Mouse (Mus musculus): Measurements from ENCODE around the gene Vasp.

Vasp gene

GRCm38 (mm10) chr7:19271238-19272172, at the start of gene Vasp:
TSS of gene Vasp (minus strand) at chr7:19271817.
- DNase-seq = peak; percentile 80

GRCm38 (mm10) chr7:19320637-19321036, 49.0 kb upstream of the Vasp start:
- no peak for DNase-seq

- peak; percentile 89 for DNase-seq
These were observed 48.3 kb upstream of the Vasp start for GRCm38 (mm10) chr7:19319906-19320305.

GRCm38 (mm10) chr7:19319458-19319857, 47.8 kb upstream of the Vasp start:
- no peak for DNase-seq

- DNase-seq = no peak
These were observed 47.1 kb upstream of the Vasp start for GRCm38 (mm10) chr7:19318676-19319075.

- DNase-seq = no peak
These were observed 46.6 kb upstream of the Vasp start for GRCm38 (mm10) chr7:19318201-19318600.

GRCm38 (mm10) chr7:19316451-19317161, 45.0 kb upstream of the Vasp start:
- DNase-seq = no peak

- no peak for DNase-seq
These were observed 42.4 kb upstream of the Vasp start for GRCm38 (mm10) chr7:19314033-19314432.

GRCm38 (mm10) chr7:19311991-19312390, 40.4 kb upstream of the Vasp start:
- DNase-seq = no peak

GRCm38 (mm10) chr7:19309884-19310641, 38.4 kb upstream of the Vasp start, which contains the start of gene Fosb:
TSS of gene Fosb (minus strand) at chr7:19310051.
- peak; percentile 95 for DNase-seq

GRCm38 (mm10) chr7:19309278-19309883, 37.8 kb upstream of the Vasp start:
- DNase-seq = no peak

- DNase-seq = peak; percentile 96
These were observed 37.0 kb upstream of the Vasp start for GRCm38 (mm10) chr7:19308454-19309277.

GRCm38 (mm10) chr7:19307739-19308453, 36.3 kb upstream of the Vasp start:
- peak; percentile 72 for DNase-seq

- DNase-seq = peak; percentile 43
These were observed 35.5 kb upstream of the Vasp start for GRCm38 (mm10) chr7:19306819-19307738.

GRCm38 (mm10) chr7:19305796-19306765, 34.5 kb upstream of the Vasp start:
- DNase-seq = no peak

GRCm38 (mm10) chr7:19305413-19305735, 33.8 kb upstream of the Vasp start:
- DNase-seq = no peak

- no peak for DNase-seq
These were observed 33.1 kb upstream of the Vasp start for GRCm38 (mm10) chr7:19304501-19305412.

- DNase-seq = peak; percentile 85
These were observed 32.2 kb upstream of the Vasp start for GRCm38 (mm10) chr7:19303770-19304169.

Measured in cerebellum, adult 8-10 months (tissue).